Mouse (Mus musculus) large intestine, adult 2 months (tissue): ENCODE measurements around the gene Panx1. TPM values are rescaled to one million over a fixed set of nuclear protein-coding genes. Genes with fewer than 3 reads are reported as not detected.

Experiments
- DNase-seq: peaks from one replicate; pipeline ENCODE4 v3.0.0-alpha.2; 2012; ENCODE audit warnings: low read depth, low spot score
- WGBS: fragments of 180-500 bp; shearing (Covaris S2); methylation state at CpG from one replicate; pipeline ENCODE4 v1.1.7; 2018; 5-methylcytosine and 5-hydroxymethylcytosine counted together
- polyA plus RNA-seq: library from polyadenylated mRNA; depleted of rRNA; stranded (reverse); fragments of >200 nt; gene quantifications from 2 replicates; pipeline ENCODE4 v1.2.3, GENCODE M21; 2012

Gene Panx1
- polyA plus RNA-seq, 1 experiment: 134 TPM

DNA sequence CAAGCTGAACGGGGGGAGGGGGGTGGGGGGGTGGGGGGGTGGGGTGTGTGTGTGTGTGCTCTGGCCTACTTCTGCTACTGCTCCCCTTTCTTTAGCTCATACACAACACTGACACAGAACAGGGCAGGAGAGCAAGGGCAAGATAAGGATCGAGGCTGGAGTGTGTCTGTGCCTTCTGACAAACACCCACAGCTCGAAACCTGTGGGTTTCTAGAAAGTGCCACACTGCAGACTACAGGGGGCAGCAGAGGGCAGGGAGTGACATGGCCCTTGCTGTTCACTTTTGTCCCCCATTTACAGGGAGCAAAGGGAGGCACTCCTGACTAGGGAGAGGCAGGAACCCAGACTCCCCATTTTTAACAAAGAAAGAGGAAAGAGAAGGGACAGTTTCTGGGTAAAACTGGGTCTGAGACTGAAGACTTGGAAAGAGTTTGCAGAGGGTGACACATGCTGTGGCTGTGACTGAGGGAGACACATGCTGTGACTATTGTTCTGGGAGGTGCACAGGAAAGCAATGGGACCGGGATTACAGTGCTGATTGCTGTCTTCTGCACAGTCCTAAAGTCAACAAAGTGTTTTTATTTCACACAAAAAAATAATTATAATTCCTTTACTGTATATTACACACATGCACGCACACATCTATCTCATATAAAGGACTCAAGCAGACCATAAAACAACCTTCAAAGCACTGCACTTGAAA is 16.1 kb downstream of the Panx1 start:
- DNase-seq: peak; percentile 33
- 49% methylated on average over 5 of the region's 5 CpGs for WGBS

DNA sequence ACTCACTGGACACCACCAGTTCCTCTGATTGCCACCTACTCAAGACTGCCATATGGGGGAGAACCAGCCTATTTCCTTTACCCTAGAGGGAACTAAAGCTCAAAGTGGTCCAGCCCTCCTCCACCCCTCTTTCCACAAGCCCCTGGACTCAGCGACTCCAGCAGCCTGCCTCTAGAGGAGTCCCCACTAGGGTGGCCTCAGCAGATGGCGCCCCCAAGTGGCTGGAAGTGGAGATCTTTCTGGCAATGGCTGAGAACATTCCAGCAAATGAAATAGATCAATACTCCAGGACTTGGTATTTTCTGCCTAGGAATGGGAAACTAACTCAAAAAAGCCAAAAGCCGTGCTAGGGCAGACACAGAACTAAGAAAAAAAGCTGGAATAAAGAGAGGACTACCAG is 17.6 kb downstream of the Panx1 start:
- no peak for DNase-seq
- 72% methylated on average over 3 of the region's 3 CpGs for WGBS

DNA sequence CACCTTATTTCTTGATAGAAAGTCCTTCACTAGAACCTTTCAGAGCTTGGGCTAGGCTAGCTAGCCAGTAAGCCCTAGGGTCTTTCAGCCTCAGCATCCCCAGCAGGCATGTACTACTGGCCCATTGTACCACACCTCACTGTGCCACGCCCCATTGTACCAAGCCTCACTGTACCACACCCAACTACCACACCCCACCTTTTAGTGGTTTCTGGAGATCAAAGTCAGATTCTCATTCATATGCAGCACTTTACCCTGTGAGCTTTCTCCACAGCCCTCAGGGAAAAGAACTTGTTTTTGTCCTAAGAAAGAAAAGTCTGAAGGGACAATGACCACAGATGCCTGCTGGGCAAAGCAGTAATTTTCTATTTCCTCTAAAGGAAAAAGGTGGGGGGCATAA is 22.2 kb downstream of the Panx1 start:
- 72% methylated on average over 1 of the region's 1 CpGs for WGBS
- DNase-seq: no peak

DNA sequence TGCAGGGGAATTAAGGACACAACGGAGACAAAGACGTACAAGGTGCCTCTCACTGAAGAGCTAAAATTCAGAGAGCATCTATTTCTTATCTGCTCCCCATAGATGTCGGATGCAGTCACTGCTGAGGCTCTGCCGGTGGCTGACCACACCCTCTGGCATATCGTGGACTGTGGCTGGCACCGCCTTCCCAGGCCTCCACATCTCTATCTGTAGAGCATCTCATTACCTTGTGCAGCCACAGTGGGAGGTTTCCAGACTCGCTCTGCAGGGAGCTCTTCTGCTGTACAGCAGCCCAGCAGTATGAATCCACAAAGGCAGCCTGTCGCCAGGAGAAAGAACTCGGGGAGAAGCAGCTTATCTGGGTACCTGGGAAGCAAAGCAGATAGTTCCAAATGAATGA is 24.1 kb downstream of the Panx1 start:
- DNase-seq: no peak
- WGBS: 82% methylated on average over 9 of the region's 9 CpGs

DNA sequence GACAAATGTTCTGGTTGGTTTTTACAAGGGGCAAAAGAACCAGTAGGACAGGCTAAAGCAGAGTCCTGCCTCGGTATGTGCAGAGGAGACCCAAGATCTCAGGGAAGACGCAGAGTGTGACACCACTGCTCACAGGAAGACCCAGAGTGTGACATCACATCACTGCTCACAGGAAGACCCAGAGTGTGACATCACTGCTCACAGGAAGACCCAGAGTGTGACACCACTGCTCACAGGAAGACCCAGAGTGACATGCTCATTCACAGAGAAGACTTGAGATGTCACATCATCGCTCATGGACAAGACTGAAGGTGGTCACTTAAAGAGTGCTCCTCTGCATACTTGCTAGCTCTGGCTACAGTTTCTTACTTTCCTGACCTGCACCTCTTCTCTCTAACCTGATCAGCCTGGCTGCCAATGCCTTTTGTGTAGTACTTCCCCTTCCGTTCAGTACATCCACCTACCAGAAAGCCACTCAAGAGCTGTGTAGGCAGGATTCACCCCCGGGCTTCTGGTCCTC is 24.7 kb downstream of the Panx1 start:
- 87% methylated on average over 5 of the region's 5 CpGs for WGBS

DNA sequence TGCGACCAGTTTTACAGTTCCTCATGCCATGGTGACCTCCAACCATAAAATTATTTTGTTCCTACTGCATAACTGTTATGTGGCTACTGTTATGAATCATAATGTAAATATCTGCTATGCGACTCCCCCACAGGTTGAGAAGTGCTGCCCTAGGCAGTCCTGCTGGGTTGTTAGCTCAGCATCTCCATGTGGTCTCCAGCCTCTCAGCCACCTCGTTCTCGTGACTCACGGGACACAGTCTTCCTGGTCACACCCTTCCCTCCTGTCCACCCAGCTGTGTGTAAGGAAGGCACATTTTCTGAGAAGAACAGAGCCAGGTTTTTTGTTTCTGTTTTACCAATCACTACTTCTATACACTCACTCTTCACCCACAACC is 26.5 kb downstream of the Panx1 start:
- WGBS: 35% methylated on average over 5 of the region's 5 CpGs
- DNase-seq: no peak

More for the DNA sequence above, 24.7 kb downstream of the Panx1 start:
- no peak for DNase-seq

DNA sequence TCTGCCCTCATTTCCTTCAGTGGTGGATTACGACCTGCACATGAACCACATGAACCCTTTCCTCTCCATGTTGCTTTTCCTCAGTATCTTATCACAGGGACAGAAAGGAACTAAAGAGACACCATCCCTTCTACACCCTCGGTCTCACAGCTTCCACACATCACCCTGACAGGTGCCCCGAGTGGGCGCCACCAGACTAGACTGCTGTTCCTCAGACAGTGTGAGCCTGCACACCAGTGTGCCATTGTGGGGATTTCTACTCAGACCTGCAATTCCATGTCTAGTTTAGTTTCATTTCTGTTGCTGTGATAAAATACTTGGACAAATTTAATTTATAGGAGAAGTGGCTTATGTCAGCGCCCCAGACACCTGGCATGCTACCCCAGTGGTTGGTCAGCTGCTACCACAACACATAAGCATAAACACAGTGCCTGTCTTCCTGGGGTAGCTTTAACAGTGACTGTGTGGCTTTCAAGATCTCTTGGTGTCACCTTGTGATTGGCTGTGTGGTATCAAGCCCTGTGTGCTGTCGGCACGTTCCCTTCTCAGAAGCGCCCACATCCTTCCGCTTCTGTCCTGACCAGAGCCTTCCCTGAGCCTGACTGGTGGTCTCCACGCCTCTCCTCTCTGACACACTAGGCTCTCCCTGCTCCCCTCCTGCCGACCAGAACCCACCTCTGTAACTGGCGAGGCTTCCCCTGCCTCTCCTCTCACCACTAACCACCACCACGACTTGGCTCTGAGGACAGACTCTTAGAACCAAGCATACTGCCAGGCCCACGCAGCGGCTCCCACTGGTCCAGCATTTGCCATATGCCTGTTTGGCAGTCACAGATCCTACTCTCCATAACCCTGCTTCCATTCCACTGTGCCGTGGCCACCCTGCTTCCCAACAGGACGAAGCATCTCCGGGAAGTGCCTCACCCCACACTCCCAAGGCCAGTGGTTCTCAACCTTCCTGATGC is 27.2 kb downstream of the Panx1 start:
- 79% methylated on average over 18 of the region's 18 CpGs for WGBS

DNA sequence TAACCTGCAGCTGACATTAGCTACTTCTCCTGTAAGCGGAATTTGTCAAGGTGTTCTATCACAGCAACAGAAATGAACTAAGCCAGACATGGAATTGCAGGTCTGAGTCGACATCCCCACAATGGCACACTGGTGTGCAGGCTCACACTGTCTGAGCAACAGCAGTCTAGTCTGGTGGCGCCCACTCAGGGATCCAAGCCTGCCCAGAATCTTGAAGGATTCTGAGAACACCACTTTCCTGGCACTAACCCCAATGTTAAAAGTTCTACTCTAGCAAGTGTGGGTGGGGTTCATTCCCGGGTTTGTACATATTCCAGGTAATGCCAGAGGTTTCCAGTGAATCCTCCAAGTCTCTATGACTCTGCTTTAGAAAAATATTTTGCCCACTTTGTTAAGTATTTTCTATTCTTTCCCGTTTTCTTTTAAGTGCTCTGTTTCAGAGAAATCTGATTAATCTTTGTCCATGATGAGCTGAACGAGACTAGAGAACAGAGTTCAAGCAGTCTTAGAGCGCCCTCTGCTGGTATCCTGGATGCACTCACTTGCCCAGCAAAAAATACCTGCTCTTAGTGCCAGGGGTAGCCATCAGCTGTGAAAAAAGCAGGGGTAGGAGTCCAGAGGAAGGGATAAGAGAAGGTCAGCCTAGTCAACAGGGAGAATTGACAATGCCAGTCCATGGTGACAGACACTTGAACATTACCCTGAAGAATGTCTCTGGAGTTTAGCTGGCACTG is 29.9 kb downstream of the Panx1 start:
- DNase-seq: peak; percentile 48
- whole genome bisulfite sequencing: 51% methylated on average over 7 of the region's 7 CpGs

More for the DNA sequence above, 27.2 kb downstream of the Panx1 start:
- DNase-seq: no peak

DNA sequence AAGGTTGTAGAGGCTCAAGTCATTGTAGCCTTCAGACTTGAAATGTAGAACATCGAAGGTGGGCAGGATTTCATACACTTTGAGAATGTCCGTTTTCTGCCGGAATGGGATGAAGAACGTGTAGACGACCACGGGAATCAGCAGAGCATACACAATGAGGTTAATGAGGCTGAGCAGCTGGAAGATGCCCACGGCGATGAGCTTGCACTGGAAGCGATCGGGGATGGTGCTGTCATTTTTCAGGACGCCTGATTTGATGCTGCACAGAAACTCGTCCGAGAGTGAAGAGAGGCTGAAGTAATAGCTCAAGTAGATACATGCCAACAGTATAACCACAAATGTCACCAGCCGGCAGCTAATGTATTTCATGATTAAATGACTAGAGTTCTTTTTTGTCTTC is 37.7 kb downstream of the Panx1 start:
- WGBS: 85% methylated on average over 14 of the region's 14 CpGs
- no peak for DNase-seq

DNA sequence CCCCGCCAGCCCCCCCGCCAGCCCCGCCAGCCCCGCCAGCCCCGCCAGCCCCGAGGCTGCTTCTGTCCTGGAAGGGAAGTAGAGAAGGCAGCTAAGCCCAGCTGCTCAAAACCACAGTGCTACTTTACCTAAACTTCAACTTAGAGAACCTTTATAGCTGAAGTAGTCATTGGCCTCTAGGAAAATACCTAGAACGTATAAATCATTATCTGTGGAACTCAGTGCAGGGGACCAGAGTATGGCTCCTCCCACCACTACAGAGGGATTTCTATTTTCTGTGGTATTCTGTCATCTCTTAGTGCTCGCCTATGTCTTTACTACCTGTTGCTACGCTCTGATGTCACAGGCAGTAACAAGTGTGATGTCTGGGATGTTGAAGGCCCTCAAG is 41.0 kb downstream of the Panx1 start:
- WGBS: 79% methylated on average over 9 of the region's 9 CpGs
- DNase-seq: no peak

DNA sequence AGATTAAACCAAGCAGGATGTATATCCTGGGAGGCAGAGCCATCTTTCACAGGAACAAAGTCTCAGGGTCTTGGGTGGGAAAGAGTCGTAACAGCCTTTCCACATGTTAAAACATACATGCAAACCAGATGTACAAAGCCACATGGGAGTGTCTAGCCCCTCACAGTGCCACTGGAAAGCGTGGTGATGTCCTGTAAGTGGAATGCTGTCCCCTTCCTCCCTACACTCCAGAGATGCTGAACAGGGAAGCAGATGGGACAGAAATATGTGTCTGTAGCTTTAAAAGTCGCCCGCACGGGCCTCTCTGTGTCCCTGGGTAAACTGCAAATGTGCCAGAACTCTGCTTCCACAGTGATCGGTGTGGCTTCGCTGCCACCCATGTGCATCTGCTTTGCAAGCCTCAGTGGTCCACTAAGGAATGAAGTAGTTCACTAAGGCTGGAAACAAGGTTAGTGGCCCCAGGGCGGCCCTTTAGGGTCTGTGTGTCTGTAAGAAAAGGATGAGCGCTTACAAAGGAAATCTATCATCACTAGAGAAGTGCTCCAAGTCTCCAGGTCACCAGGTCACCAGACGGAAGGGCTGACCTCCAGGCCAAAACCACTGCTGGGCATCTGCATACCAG is 41.5 kb downstream of the Panx1 start:
- DNase-seq: no peak
- WGBS: 73% methylated on average over 10 of the region's 10 CpGs

DNA sequence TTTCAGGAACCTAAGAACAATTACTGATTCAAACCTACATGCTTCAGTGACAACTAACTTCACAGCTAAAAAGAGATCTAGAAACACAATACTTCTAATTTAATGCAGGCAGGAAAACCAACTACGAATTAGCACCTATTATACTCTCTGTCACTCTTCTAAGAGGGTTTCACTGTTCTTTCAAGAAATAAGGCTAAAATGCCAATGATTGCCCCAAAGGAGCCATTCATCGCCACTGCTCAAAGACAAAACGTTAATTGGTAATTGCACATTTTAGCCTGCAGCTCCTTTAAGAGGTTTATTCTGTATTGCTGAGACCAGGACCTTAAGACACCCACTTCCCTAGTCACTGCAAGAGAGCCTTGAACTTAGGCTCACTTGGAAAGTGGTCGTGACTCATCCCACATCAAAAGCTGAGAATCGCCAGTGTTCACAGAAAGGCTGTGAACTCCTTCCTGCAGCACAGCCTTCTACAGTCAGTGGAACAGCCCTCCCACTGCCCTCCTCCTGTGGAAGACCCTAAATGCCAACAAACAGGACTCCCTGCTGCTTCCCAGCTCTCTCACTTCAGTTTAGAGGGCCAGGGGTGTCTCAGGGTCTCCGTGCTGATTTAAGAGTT is 42.2 kb downstream of the Panx1 start:
- WGBS: 74% methylated on average over 6 of the region's 6 CpGs
- no peak for DNase-seq

DNA sequence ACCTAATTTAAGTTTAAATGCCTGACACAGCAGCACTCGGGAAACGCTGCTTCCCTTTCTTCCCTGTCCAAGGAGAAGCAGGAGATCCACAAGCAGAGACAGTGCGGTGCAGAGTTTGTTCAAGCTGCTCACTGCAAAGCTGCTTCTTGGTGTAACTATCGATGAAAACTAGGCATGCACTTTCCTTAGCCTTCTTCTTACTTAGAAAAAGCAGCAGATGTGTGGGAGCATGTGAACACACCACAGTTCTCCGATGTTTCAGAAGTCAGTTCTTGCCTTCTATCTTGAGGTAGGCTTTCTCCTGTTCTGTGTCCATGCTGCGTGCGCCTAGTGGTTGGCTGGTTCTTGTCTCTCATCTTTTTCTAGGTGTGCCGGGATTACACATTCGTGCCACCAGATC is 46.5 kb downstream of the Panx1 start:
- no peak for DNase-seq
- WGBS: 89% methylated on average over 9 of the region's 9 CpGs

DNA sequence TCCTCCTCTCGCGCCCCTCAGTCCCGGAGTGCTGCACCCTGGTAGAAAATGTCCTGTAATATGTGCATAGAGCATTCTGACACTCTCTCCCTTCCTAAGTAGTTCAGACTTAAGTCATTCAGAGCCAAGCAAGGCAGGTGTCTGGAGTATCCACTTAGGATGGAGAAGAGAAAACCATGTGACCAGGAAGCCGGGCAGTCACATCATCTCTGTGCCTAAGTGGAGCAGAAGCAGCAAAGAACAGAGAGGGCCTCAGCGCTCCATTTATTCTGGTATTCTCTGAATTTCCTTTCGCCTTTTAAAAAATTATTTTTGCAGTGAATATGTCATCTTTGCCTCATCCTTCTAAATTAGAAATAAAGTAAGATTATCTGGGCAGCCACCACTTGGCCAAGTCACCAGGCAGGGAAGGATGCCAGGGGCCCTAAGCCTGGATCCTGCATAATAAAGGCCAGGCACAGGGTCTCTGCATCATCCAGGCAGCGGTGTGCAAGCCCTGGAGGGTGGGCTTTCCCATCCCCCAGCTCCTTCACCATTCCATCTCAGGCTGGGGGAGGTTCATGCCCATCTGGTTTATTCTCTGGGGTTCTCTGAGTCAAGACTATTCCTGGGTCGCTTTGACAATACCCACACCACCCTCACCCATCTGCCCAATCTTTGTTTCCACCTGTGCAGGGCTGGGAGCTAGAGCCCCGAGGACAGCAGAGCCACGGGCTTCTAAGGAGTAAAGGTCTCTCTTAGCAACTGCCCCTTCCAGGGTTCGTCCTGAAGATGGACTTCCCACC is 47.8 kb downstream of the Panx1 start:
- 78% methylated on average over 11 of the region's 11 CpGs for WGBS
- DNase-seq: no peak

DNA sequence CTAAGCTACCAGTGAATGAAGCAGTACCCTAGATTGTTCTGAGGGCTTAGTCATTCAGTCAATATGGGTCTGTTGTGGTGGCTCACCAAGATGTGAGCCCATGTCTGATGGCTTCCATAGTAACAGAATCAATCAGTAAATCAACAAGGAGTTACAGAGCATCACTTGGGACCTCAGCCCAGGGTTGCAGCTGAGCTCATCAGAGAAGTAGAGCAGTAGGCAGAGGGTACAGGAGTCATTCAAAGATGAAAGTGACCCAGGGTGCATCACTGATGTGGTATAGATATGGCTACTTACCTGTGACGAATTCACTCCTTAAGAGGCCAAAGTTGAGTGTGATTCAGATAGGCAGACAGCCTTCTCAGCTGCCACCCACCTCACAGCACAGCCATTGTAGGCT is 49.8 kb downstream of the Panx1 start:
- WGBS: 67% methylated on average over 1 of the region's 1 CpGs
- no peak for DNase-seq

DNA sequence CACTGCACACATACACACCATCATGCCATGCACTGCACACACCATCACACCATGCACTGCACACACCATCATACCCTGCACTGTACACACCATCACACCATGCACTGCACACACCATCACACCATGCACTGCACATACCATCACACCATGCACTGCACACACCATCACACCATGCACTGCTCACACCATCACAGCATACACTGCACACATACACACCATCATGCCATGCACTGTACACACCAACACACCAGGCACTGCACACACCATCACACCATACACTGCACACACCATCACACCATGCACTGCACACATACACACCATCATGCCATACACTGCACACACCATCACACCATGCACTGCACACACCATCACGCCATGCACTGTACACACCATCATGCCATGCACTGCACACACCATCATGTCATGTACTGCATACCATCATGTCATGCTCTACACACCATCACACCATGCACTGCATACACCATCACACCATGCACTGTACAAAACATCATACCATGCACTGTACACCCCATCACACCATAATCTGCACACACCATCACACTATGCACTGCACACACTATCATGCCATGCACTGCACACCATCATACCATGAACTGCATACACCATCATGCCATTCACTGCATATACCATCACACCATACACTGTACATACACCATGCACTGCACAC is 56.5 kb downstream of the Panx1 start:
- 92% methylated on average over 1 of the region's 1 CpGs for WGBS
- DNase-seq: no peak

DNA sequence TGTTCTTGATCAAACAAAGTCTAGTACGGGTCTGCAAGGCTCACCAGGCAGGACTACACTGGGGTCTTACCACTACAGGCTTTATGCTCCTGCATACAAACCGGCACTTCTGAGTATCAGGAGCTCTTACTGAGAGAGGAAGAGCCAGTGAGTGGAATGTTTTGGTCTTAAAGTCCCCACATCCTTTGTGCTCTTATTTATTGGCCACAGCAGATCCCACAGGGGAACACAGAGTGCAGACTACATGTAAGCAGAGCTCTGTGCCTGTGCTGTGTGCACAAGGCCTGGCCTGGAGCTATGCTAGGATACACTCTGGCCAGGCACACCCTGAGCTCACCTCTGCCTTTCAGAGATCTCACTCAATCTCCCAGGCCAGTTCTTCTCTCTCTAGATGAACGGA is 62.1 kb downstream of the Panx1 start:
- DNase-seq: no peak
- 48% methylated on average over 3 of the region's 3 CpGs for WGBS

DNA sequence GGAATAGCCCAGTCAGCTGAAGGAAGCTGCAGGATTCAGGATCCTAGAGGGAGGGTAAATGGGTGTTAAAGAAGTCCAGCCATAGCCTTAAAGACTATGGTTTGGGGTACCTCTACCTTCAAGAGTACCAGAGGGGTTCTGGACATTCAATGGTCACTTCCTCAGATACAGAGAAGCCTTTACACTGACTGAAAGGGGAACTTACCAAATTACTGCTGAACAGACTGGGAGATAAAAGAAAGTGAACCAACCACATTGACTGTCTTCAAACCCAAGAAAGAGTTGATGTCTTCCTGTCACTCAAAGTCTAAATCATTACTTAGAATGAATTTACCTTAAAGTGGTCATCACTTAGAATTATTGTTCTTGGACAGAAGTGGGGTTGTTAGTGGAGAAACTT is 62.6 kb downstream of the Panx1 start:
- no peak for DNase-seq
